Mouse (Mus musculus): ENCODE data around the gene Dbt. TPM values are rescaled to one million over a fixed set of nuclear protein-coding genes. Genes with fewer than 3 reads are reported as not detected.

Dbt gene
- polyA plus RNA-seq, 1 experiment from 2014 or later = 14.8 TPM

GRCm38 (mm10) chr3:116482724-116483123 lies 30.1 kb upstream of the Dbt start:
- H3K9me3 ChIP-seq (ENCODE audit: control insufficient read depth, low read length) = no peaks in the 10 kb centered on the region
- ATAC-seq (ENCODE audit: insufficient number of reproducible peaks, low FRiP score, low TSS enrichment, low read depth) (no peak), DNase-seq (ENCODE audit: low spot score) (no peak)
- no peak overlapping the region for H3K4me3 ChIP-seq (ENCODE audit: low read depth, low read length)
- H3K27ac ChIP-seq (replicated peaks; ENCODE audit: low read depth, low read length) = no peak overlapping the region
- no peak overlapping the region for H3K4me2 ChIP-seq (ENCODE audit: low read depth, severe bottlenecking)
- H3K36me3 ChIP-seq (ENCODE audit: control insufficient read depth, insufficient read depth, low read length) = no peaks in the 10 kb centered on the region; the same call in 1 of the 2 replicates
- H3K4me1 ChIP-seq (ENCODE audit: control insufficient read depth, insufficient read depth, low read length) = no peaks in the 10 kb centered on the region
- no peaks in the 10 kb centered on the region for H3K27me3 ChIP-seq (ENCODE audit: control insufficient read depth, insufficient read depth, low read length)
- no peak overlapping the region for H3K9ac ChIP-seq (ENCODE audit: low read length)
- WGBS = 81% methylated on average over 3 of the region's 3 CpGs

GRCm38 (mm10) chr3:116483271-116483670 lies 29.6 kb upstream of the Dbt start:
- 84% methylated on average over 4 of the region's 4 CpGs for WGBS
- ATAC-seq (ENCODE audit: insufficient number of reproducible peaks, low FRiP score, low TSS enrichment, low read depth) = no peak
- H3K27me3 ChIP-seq (ENCODE audit: control insufficient read depth, insufficient read depth, low read length) = no peaks in the 10 kb centered on the region
- DNase-seq (ENCODE audit: low spot score) = no peak
- H3K4me3 ChIP-seq (ENCODE audit: low read depth, low read length) = no peak overlapping the region
- H3K4me2 ChIP-seq (ENCODE audit: low read depth, severe bottlenecking) = no peak overlapping the region
- H3K27ac ChIP-seq (replicated peaks; ENCODE audit: low read depth, low read length) = no peak overlapping the region
- H3K4me1 ChIP-seq (ENCODE audit: control insufficient read depth, insufficient read depth, low read length) = no peaks in the 10 kb centered on the region
- no peak overlapping the region for H3K9ac ChIP-seq (ENCODE audit: low read length)
- no peaks in the 10 kb centered on the region for H3K9me3 ChIP-seq (ENCODE audit: control insufficient read depth, low read length)
- H3K36me3 ChIP-seq (ENCODE audit: control insufficient read depth, insufficient read depth, low read length) = peaks cover 4% of the 10 kb centered on the region; the same call in 1 of the 2 replicates

- Histone ChIP-seq H3K27ac (replicated peaks; ENCODE audit: low read depth, low read length) (no peak overlapping the region), H3K4me1 (ENCODE audit: control insufficient read depth, insufficient read depth, low read length) (no peaks in the 10 kb centered on the region), H3K9ac (ENCODE audit: low read length) (no peak overlapping the region), H3K36me3 (ENCODE audit: control insufficient read depth, insufficient read depth, low read length) (peaks cover 19% of the 10 kb centered on the region; the same call in 1 of the 2 replicates), H3K9me3 (ENCODE audit: control insufficient read depth, low read length) (no peaks in the 10 kb centered on the region), H3K4me3 (ENCODE audit: low read depth, low read length) (no peak overlapping the region), H3K4me2 (ENCODE audit: low read depth, severe bottlenecking) (no peak overlapping the region), H3K27me3 (ENCODE audit: control insufficient read depth, insufficient read depth, low read length) (no peaks in the 10 kb centered on the region)
- no peak for DNase-seq (ENCODE audit: low spot score)
- 93% methylated on average over 5 of the region's 5 CpGs for WGBS
- no peak for ATAC-seq (ENCODE audit: insufficient number of reproducible peaks, low FRiP score, low TSS enrichment, low read depth)
Measured at GRCm38 (mm10) chr3:116490920-116491319, 21.9 kb upstream of the Dbt start.

- Histone ChIP-seq H3K27ac (replicated peaks; ENCODE audit: low read depth, low read length) (no peak overlapping the region), H3K4me3 (ENCODE audit: low read depth, low read length) (no peak overlapping the region), H3K36me3 (ENCODE audit: control insufficient read depth, insufficient read depth, low read length) (peaks cover 19% of the 10 kb centered on the region; the same call in 1 of the 2 replicates), H3K9me3 (ENCODE audit: control insufficient read depth, low read length) (no peaks in the 10 kb centered on the region), H3K4me1 (ENCODE audit: control insufficient read depth, insufficient read depth, low read length) (no peaks in the 10 kb centered on the region), H3K9ac (ENCODE audit: low read length) (no peak overlapping the region), H3K27me3 (ENCODE audit: control insufficient read depth, insufficient read depth, low read length) (no peaks in the 10 kb centered on the region), H3K4me2 (ENCODE audit: low read depth, severe bottlenecking) (no peak overlapping the region)
- DNase-seq (ENCODE audit: low spot score) (no peak), ATAC-seq (ENCODE audit: insufficient number of reproducible peaks, low FRiP score, low TSS enrichment, low read depth) (no peak)
- 93% methylated on average over 1 of the region's 1 CpGs for WGBS
Measured at GRCm38 (mm10) chr3:116491923-116492454, 20.9 kb upstream of the Dbt start.

GRCm38 (mm10) chr3:116493658-116494057 lies 19.2 kb upstream of the Dbt start:
- Histone ChIP-seq H3K27ac (replicated peaks; ENCODE audit: low read depth, low read length) (no peak overlapping the region), H3K27me3 (ENCODE audit: control insufficient read depth, insufficient read depth, low read length) (no peaks in the 10 kb centered on the region), H3K9me3 (ENCODE audit: control insufficient read depth, low read length) (no peaks in the 10 kb centered on the region), H3K4me1 (ENCODE audit: control insufficient read depth, insufficient read depth, low read length) (no peaks in the 10 kb centered on the region), H3K36me3 (ENCODE audit: control insufficient read depth, insufficient read depth, low read length) (peaks cover 16% of the 10 kb centered on the region; the same call in 1 of the 2 replicates), H3K9ac (ENCODE audit: low read length) (no peak overlapping the region), H3K4me2 (ENCODE audit: low read depth, severe bottlenecking) (no peak overlapping the region), H3K4me3 (ENCODE audit: low read depth, low read length) (no peak overlapping the region)
- WGBS = 88% methylated on average over 5 of the region's 5 CpGs
- DNase-seq (ENCODE audit: low spot score) = no peak
- ATAC-seq (ENCODE audit: insufficient number of reproducible peaks, low FRiP score, low TSS enrichment, low read depth) = no peak

GRCm38 (mm10) chr3:116495671-116496070 lies 17.2 kb upstream of the Dbt start:
- 98% methylated on average over 1 of the region's 1 CpGs for WGBS
- no peak overlapping the region for H3K9ac ChIP-seq (ENCODE audit: low read length)
- H3K4me1 ChIP-seq (ENCODE audit: control insufficient read depth, insufficient read depth, low read length) = no peaks in the 10 kb centered on the region
- no peaks in the 10 kb centered on the region for H3K27me3 ChIP-seq (ENCODE audit: control insufficient read depth, insufficient read depth, low read length)
- no peak overlapping the region for H3K4me2 ChIP-seq (ENCODE audit: low read depth, severe bottlenecking)
- H3K4me3 ChIP-seq (ENCODE audit: low read depth, low read length) = no peak overlapping the region
- no peaks in the 10 kb centered on the region for H3K9me3 ChIP-seq (ENCODE audit: control insufficient read depth, low read length)
- no peak overlapping the region for H3K27ac ChIP-seq (replicated peaks; ENCODE audit: low read depth, low read length)
- H3K36me3 ChIP-seq (ENCODE audit: control insufficient read depth, insufficient read depth, low read length) = peaks cover 15% of the 10 kb centered on the region; the same call in 1 of the 2 replicates
- DNase-seq (ENCODE audit: low spot score) (no peak), ATAC-seq (ENCODE audit: insufficient number of reproducible peaks, low FRiP score, low TSS enrichment, low read depth) (no peak)

GRCm38 (mm10) chr3:116507772-116508351 lies 5.0 kb upstream of the Dbt start, which contains the start of gene Rtca:
Rtca (minus strand) TSS chr3:116508208.
- peak; percentile 100 for DNase-seq (ENCODE audit: low spot score)
- H3K27ac ChIP-seq (replicated peaks; ENCODE audit: low read depth, low read length) = peak within 1 kb of the TSS; percentile 59; the same call in 1 of the 2 replicates
- H3K9me3 ChIP-seq (ENCODE audit: control insufficient read depth, low read length) = no peaks in the 10 kb centered on the region
- H3K4me3 ChIP-seq (ENCODE audit: low read depth, low read length) = peak within 1 kb of the TSS; percentile 96
- WGBS = under 1% methylated on average over 41 of the region's 44 CpGs
- H3K36me3 ChIP-seq (ENCODE audit: control insufficient read depth, insufficient read depth, low read length) = peaks cover 8% of the 10 kb centered on the region; the same call in 1 of the 2 replicates
- peaks cover 10% of the 10 kb centered on the region for H3K4me1 ChIP-seq (ENCODE audit: control insufficient read depth, insufficient read depth, low read length)
- H3K27me3 ChIP-seq (ENCODE audit: control insufficient read depth, insufficient read depth, low read length) = no peaks in the 10 kb centered on the region
- peak; percentile 93 for ATAC-seq (ENCODE audit: insufficient number of reproducible peaks, low FRiP score, low TSS enrichment, low read depth)
- peak within 1 kb of the TSS; percentile 89 for H3K9ac ChIP-seq (ENCODE audit: low read length)
- peak within 1 kb of the TSS; percentile 67 for H3K4me2 ChIP-seq (ENCODE audit: low read depth, severe bottlenecking)

GRCm38 (mm10) chr3:116512151-116512903 lies 543 bp upstream of the Dbt start:
- WGBS = 46% methylated on average over 12 of the region's 12 CpGs
- H3K36me3 ChIP-seq (ENCODE audit: control insufficient read depth, insufficient read depth, low read length) = no peaks in the 10 kb centered on the region
- peak overlapping the region; percentile 65 for H3K4me3 ChIP-seq (ENCODE audit: low read depth, low read length)
- H3K9ac ChIP-seq (ENCODE audit: low read length) = no peak overlapping the region
- no peak for DNase-seq (ENCODE audit: low spot score)
- H3K27ac ChIP-seq (replicated peaks; ENCODE audit: low read depth, low read length) = no peak overlapping the region
- peaks cover 7% of the 10 kb centered on the region; the same call in 1 of the 2 replicates for H3K4me1 ChIP-seq (ENCODE audit: control insufficient read depth, insufficient read depth, low read length)
- H3K4me2 ChIP-seq (ENCODE audit: low read depth, severe bottlenecking) = peak overlapping the region; percentile 65; the same call in 1 of the 2 replicates
- peak; percentile 51 for ATAC-seq (ENCODE audit: insufficient number of reproducible peaks, low FRiP score, low TSS enrichment, low read depth)
- H3K27me3 ChIP-seq (ENCODE audit: control insufficient read depth, insufficient read depth, low read length) = no peaks in the 10 kb centered on the region
- no peaks in the 10 kb centered on the region for H3K9me3 ChIP-seq (ENCODE audit: control insufficient read depth, low read length)
